Mouse (Mus musculus) adrenal gland, adult 8-10 months (tissue): ENCODE measurements around the gene Chd9. TPM values are rescaled to one million over a fixed set of nuclear protein-coding genes. Genes with fewer than 3 reads are reported as not detected.

Source experiments
- DNase-seq: peaks from one replicate; pipeline ENCODE4 v3.0.0; 2022
- total RNA-seq, 4 experiments: library from RNA; stranded (reverse); gene quantifications; 2 replicates each; pipeline ENCODE4 v1.2.4; 2022

The Chd9 gene
- 100 to 1,000 TPM in 2 of 4 experiments, 10 to 100 TPM in 2; 62.9 to 122 (median 86.9) TPM for total RNA-seq

DNA sequence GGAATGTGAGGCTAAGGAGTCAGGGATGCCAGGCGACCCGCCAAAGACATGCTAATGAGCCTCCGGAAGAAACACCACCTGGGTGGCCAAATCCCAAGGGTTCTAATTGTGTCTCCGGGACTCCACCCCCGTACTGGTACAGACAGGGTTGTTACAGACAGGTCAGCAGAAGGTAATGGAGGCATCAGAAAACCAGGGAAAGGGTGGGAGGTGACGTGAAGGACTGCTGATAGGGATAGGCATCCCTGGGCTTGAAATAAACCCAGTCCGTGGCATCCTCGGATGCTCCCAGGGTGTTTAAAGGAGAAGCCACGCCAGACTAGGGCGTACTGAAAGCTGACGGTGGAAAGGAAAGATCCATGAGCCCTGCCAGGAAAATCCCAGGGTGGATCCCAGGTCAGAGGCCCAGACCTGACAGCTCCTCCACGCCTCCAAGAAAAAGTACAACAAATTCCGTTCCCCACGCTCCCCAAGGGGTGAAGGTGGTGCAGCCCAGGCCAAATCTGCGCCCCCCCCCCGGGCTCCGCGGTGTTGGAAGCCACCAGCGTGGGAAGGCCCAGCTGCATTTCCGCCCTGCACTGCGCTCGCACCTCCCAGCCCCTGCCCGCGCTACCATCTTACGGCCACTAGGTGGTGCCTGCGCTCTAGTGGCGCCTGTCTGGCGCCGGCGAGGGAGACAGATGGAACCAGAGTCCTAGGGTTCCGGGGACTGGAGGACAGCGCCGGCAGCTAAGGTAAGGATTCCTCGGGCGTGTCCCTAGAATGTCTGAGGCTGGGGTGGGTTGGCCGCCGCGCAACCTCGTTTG is at the start of gene Chd9:
TSS of gene Chd9 (plus strand) at position 172 of the 806 bp plus-strand sequence.
- peak; percentile 91 for DNase-seq

DNA sequence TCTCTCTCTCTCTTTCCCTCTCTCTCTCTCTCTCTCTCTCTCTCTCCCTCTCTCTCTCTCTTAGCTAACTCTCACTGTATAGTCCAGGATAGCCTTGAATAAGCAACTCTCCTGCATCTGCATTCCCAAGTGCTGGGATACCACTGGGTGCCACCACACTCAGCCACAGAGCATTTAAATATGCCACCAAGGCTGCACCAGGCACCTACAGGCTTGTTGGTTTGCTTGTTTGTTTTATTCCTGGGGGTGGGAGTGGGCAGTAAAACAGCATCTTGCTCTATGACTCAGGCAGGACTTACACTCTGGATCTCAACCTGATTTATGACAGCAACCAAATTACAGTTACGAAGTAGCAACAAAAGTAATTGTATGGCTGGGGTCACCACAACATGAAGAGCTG is 36.5 kb upstream of the Chd9 start:
- no peak for DNase-seq

GRCm38 (mm10) chr8:90793710-90794109 is 34.4 kb upstream of the Chd9 start:
- DNase-seq: peak; percentile 39

- DNase-seq: peak; percentile 23
These were observed 32.9 kb upstream of the Chd9 start for GRCm38 (mm10) chr8:90794990-90795861.

DNA sequence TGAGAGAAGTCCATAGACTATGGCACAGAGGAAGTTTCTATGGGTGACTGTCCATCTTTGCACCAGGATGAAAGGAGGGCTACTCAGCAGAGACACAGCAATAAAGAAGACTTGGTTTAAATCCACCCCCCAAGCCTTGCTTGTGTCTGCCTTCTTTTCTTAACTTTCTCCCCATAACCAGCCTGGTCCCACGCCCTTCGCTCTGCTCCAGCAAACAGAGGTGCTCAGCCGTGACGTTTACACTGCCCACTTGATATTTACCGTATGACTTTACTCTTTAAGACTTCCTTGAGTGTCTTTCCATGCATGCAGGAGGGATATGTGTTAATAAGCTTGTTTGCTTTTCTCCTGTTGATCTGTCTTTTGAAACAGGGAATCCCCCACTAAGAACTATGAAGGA is 28.7 kb upstream of the Chd9 start:
- DNase-seq: no peak

- DNase-seq: no peak
These were observed 14.4 kb upstream of the Chd9 start for GRCm38 (mm10) chr8:90813602-90814320.

GRCm38 (mm10) chr8:90816061-90816882 is 11.9 kb upstream of the Chd9 start:
- DNase-seq: no peak

DNA sequence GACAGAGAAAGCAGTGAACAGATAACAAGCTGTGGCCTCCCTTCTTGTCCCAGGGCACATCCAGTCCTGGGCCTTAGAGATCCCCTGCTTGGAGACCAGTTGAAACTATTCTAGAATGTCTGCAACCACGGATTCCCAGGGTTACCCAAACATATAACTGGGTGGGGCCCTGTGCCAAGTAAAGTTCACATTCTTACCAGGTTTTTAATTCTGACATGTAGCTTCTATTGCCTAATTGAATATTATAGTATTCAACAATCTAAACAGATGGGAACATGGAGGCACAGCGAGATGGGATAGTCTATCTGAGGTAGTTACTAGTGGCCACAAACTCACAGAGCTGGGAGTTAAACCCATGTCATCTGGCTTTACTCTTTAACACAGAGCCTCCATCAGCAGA is 10.9 kb upstream of the Chd9 start, which contains the start of gene Gm19935:
TSS of gene Gm19935 (minus strand) at position 101 of the 400 bp plus-strand sequence.
- no peak for DNase-seq

DNA sequence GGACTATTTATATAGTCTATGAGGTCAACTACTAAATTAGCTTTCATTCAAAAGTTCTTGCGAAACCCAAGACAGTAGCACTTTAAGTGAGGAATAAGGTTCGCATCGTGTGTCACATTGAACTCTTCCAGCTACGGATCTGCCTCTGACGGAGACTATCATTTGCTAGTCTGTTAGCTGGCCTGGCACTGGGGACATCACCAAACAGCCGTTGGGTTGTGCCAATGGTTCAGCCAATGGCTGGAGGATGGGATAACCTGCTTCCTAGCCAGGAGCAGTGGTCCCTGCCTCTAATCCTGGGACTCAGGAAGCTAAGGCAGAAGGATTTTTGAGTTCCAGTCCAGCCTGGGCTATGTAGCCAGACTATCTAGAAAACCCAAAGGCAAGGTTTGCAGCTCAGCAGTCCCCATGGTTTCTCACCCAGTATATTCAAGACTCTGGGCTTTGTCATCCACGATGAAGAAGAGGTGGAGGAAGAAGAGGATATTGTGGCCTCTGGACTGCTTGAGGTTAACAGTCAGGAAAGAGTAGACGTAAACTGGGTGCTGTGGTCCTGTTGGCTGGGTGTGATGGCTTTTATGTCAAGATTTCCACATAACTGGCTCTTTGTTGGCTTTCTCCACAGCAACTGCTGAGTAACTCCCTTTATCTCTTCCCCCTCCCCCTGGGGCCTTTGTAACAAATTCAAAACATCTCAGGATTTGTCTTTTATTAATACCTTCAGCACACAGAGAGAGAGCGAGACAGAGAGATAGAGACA is 8.4 kb upstream of the Chd9 start:
- DNase-seq: no peak

GRCm38 (mm10) chr8:90820321-90820696 is 7.8 kb upstream of the Chd9 start:
- no peak for DNase-seq

DNA sequence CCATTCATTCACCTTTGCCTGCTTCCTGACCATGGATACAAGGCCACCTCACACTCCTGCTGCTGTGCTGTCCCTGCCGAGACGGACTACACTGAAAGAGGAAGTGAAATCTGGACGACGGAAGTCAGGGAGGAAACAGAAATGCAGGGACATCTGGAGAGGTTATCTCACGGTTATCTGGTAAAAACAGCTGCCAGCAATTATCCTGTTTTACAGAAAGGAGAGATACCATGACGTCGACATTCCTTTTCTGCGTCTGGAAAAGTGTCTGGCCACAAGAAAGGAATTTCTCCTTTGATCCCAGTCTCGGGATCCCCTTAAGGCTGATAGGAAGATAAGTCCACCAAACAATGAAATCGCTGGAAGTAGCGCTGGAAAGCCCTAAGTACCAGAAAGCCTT is 5.7 kb upstream of the Chd9 start:
- DNase-seq: no peak

GRCm38 (mm10) chr8:90825459-90825871 is 2.7 kb upstream of the Chd9 start:
- DNase-seq: no peak

GRCm38 (mm10) chr8:90828987-90829740 is 1.0 kb downstream of the Chd9 start:
- DNase-seq: no peak

DNA sequence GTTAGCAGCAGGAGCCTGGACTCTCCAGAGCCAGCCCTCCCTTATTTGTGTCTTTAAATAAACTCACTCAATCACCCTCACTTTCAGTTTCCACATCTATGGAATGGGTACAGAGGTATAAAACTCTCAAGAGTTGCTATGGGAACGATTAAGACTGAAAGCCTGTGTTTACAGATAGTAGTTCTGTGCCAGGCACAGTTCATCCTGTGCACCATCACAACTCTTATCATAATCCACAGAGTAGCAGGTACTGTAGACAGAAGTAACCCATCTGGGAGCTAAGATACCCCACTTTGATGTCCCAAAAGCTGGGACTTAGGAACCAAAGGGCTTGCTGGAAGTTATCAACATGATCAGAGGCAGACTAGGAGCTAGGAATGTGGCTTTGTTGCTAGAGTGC is 1.7 kb downstream of the Chd9 start:
- no peak for DNase-seq

- DNase-seq: no peak
These were observed 2.8 kb downstream of the Chd9 start for GRCm38 (mm10) chr8:90830980-90831379.

GRCm38 (mm10) chr8:90832576-90833289 is 4.6 kb downstream of the Chd9 start:
- peak; percentile 67 for DNase-seq

DNA sequence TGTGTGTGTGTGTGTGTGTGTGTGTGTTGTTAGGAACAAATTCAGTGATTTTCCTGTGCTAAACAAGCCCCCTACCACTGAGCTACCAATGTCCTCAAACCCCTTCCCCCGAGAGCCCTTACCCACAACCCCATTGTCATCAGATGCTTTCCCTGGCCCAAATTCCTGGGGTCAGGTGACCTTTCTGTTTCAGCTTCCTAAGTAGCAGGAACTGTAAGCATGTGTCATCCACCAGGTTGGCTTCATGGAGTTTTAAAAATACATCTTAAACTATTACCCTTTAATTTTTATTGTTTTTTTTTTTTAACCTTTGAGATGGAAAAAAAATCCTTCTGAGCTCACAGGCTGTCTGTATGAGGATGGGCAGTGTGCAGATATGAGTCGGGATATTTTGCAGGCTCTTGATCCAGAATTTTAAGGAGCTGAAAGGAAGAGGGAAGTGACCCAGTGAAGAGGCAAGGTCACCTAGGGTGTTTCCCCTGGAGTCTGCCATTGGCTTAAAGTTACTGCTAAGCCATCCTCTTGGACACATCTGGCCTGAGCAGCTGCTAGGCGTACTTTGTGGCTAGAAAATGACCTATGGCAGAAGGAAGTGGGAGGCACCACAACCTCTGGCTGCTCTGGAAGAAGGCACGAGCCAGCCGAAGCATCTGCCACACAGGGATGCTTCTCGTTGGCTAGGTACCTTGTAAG is 5.6 kb downstream of the Chd9 start:
- DNase-seq: no peak

- DNase-seq: no peak
These were observed 6.1 kb downstream of the Chd9 start for GRCm38 (mm10) chr8:90834321-90834672.

GRCm38 (mm10) chr8:90837440-90837839 is 9.3 kb downstream of the Chd9 start:
- no peak for DNase-seq
